Mouse (Mus musculus) forebrain, embryonic 11.5 days (tissue): ENCODE measurements around the gene Gm20403. TPM values are rescaled to one million over a fixed set of nuclear protein-coding genes. Genes with fewer than 3 reads are reported as not detected.

Experiments used
- ATAC-seq: fragments of 200-750 bp; cut with Nextera tagmentation; replicated peaks from 2 replicates; pipeline ENCODE4 v1.8.0; 2017; ENCODE audit warnings: moderate TSS enrichment; ENCODE audit not compliant: low FRiP score
- DNase-seq: peaks from one replicate; pipeline ENCODE4 v3.0.0-alpha.2; 2017; ENCODE audit warnings: low spot score
- H3K27ac ChIP-seq: fragments of 300-500 bp; sonication (generic); 2 replicates; pipeline ENCODE4 v1.5.1; 2014; ENCODE audit warnings: low read depth, low read length
- H3K27me3 ChIP-seq: fragments of 300-500 bp; sonication (generic); 2 replicates; pipeline ENCODE4 v1.6.1; 2014; ENCODE audit warnings: mild to moderate bottlenecking, low read length, mixed read lengths; ENCODE audit not compliant: control insufficient read depth, insufficient read depth
- H3K36me3 ChIP-seq: fragments of 300-500 bp; sonication (generic); 2 replicates; pipeline ENCODE4 v1.6.1; 2014; ENCODE audit warnings: mild to moderate bottlenecking, low read length, moderate library complexity, mixed read lengths; ENCODE audit not compliant: control insufficient read depth, insufficient read depth
- H3K4me1 ChIP-seq: fragments of 300-500 bp; sonication (generic); replicated peaks from 2 replicates; pipeline ENCODE4 v1.6.1; 2014; ENCODE audit warnings: low read length, mixed read lengths; ENCODE audit not compliant: control insufficient read depth, insufficient read depth
- H3K4me2 ChIP-seq: fragments of 300-500 bp; sonication (generic); 2 replicates; pipeline ENCODE4 v1.6.1; 2014; ENCODE audit warnings: low read depth, mild to moderate bottlenecking, low read length, moderate library complexity, mixed read lengths; ENCODE audit not compliant: severe bottlenecking
- H3K4me3 ChIP-seq: fragments of 300-500 bp; sonication (generic); 2 replicates; pipeline ENCODE4 v1.5.1; 2014; ENCODE audit warnings: low read depth, low read length
- H3K9ac ChIP-seq: fragments of 300-500 bp; sonication (generic); 2 replicates; pipeline ENCODE4 v1.6.1; 2014; ENCODE audit warnings: low read length
- H3K9me3 ChIP-seq: fragments of 300-500 bp; sonication (generic); 2 replicates; pipeline ENCODE4 v1.6.1; 2016; ENCODE audit warnings: low read length, mixed read lengths; ENCODE audit not compliant: control insufficient read depth
- WGBS: fragments of 180-500 bp; shearing (Covaris S2); extraction: QIAGEN DNeasy Blood & Tissue Kit; methylation state at CpG from one replicate; pipeline ENCODE4 v1.1.7; 2014; 5-methylcytosine and 5-hydroxymethylcytosine counted together
- polyA plus RNA-seq: library from polyadenylated mRNA; unstranded; fragments of >200 nt; fragmentation: Nextera tagmentation; extraction: Ambion mirVana; gene quantifications from 2 replicates; pipeline ENCODE4 v1.2.1, GENCODE M21; 2014

Gm20403 gene
- polyA plus RNA-seq, 1 experiment from 2014 or later, result not detected

DNA sequence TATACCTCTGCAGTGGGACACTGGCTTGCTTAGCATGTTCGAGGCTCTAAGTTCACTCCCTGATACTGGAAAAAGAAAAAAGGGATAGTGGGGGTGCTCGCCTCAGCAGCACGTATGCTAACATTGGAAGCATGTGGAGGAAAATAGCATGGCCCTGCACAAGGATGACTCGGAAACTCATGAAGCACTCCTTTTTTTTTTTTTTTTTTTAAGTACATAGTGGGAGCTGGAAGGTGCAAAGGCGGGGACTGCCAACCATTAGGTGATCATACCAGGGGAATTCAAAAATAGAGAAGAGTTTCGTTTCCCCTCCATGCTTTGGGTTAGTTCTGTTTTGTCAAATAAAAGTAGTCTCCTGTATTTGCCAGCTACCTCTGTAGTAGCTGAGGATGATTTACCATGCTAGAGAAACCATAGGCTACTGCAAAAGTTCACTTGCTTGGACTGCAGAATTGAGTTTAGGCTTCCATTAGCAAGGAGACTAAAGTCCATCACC lies 10.7 kb upstream of the Gm20403 start:
- WGBS, result 88% methylated on average over 6 of the region's 6 CpGs
- Histone ChIP-seq H3K4me1 (no peaks in the 10 kb centered on the region), H3K9me3 (no peaks in the 10 kb centered on the region), H3K36me3 (no peaks in the 10 kb centered on the region), H3K27me3 (no peaks in the 10 kb centered on the region), H3K4me2 (no peak overlapping the region), H3K27ac (no peak overlapping the region), H3K4me3 (no peak overlapping the region), H3K9ac (no peak overlapping the region)
- no peak for ATAC-seq
- DNase-seq, result no peak

DNA sequence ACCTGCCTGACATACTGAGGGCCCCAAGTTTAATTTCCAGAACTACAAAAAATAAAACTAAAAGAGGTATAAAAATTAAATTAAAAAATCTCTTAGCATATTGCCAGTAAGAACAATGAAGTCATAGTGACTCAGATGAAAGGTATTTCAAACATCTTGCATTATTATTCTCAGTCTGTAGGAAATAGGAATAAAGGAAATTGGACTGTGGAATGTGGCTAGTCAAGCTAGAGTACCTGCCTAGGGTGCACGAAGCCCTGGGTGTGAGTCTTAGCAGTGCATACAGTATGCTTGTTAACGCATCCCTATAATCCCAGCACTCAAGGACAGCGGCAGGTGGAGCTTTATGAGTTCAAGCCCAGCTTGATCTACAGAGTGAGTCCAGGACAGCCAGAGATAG lies 9.6 kb upstream of the Gm20403 start:
- no peaks in the 10 kb centered on the region for H3K36me3 ChIP-seq
- no peaks in the 10 kb centered on the region for H3K9me3 ChIP-seq
- no peaks in the 10 kb centered on the region for H3K4me1 ChIP-seq
- DNase-seq (no peak), ATAC-seq (no peak)
- no peaks in the 10 kb centered on the region for H3K27me3 ChIP-seq
- 71% methylated on average over 3 of the region's 3 CpGs for WGBS
- no peak overlapping the region for H3K9ac ChIP-seq
- no peak overlapping the region for H3K4me2 ChIP-seq
- H3K4me3 ChIP-seq, result no peak overlapping the region
- H3K27ac ChIP-seq, result no peak overlapping the region

DNA sequence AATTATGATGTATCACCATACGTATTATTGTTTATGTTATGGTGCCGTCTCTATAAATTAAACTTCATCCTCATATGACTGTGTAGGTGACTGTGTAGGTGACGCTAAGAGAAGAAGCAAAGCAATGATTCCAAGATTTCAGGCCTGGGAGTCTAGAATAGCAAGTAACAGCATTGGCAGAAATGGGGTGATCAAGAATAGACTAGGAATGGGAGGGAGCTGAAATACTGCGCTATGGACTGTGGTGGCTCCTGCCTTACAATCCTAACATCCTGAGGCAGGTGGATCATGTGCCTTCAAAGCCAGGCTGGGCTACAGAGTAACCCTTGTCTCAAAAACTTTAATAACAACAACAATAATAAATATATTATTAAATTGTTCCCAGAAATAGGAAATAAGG lies 8.1 kb upstream of the Gm20403 start:
- 94% methylated on average over 4 of the region's 4 CpGs for WGBS
- Histone ChIP-seq H3K4me2 (no peak overlapping the region), H3K9me3 (no peaks in the 10 kb centered on the region), H3K9ac (no peak overlapping the region), H3K27ac (no peak overlapping the region), H3K4me3 (no peak overlapping the region), H3K27me3 (no peaks in the 10 kb centered on the region), H3K36me3 (no peaks in the 10 kb centered on the region), H3K4me1 (no peaks in the 10 kb centered on the region)
- no peak for ATAC-seq
- DNase-seq, result no peak

DNA sequence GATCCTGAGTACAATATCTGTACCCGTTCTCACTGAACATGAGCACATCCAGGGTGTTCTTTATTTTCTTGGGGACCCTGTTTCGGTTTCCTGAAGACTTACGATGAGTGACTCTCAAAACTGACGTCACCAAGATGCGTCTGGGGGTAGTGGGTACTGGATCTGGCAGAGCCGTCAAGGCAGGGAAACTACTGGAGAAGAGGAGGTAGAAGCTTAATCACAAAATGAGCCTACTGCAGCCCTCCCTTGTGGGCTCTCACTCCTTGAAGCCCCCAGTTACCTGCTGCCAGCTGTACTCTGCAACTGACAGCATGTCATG lies 7.7 kb upstream of the Gm20403 start:
- Histone ChIP-seq H3K36me3 (no peaks in the 10 kb centered on the region), H3K4me2 (no peak overlapping the region), H3K4me1 (no peaks in the 10 kb centered on the region), H3K9ac (no peak overlapping the region), H3K4me3 (no peak overlapping the region), H3K27me3 (no peaks in the 10 kb centered on the region), H3K9me3 (no peaks in the 10 kb centered on the region), H3K27ac (no peak overlapping the region)
- no peak for DNase-seq
- 84% methylated on average over 6 of the region's 6 CpGs for WGBS
- no peak for ATAC-seq

DNA sequence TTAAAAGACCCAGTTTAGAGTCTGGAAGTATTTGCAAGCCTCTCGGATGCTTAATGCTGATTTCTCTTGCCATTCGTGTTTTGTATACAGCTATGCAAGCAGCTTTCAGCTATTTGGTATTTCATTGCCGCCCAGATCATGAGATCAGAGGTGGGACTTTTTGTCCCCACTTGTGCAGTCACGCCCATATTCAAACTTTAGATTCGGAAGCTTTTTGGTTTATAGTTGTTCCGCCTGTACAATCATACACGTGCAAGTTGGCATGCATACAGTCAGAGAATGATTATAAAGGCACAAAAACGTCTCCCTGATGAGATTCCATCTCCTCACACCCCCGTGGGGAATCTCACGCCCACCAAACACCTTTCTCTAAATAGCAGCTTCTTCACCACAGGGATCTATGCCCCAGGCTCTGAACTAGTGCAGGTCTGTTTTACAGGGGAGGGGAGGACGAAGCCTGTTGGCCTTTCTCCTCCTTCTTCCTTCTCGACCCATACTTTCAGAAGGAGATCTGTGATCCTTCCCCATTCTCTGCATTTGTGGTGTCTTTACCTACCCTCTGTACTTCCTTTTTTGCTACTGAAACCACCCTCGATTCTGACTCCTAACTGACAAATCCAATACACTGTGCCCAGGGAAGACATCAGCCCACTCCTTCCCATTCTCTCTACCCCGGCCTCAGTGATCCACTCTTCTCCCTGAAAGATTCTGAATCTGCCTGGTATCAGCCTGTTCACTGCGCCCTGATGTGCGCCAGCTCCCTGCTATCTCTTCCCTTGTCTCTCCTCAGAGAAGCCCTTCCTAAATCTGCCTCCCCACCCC lies 7.1 kb upstream of the Gm20403 start:
- H3K36me3 ChIP-seq, result no peaks in the 10 kb centered on the region
- H3K4me2 ChIP-seq, result no peak overlapping the region
- no peak for DNase-seq
- H3K9ac ChIP-seq, result no peak overlapping the region
- no peaks in the 10 kb centered on the region for H3K4me1 ChIP-seq
- no peak overlapping the region for H3K4me3 ChIP-seq
- H3K27ac ChIP-seq, result no peak overlapping the region
- no peaks in the 10 kb centered on the region for H3K27me3 ChIP-seq
- WGBS, result 77% methylated on average over 16 of the region's 16 CpGs
- no peaks in the 10 kb centered on the region for H3K9me3 ChIP-seq
- no peak for ATAC-seq

DNA sequence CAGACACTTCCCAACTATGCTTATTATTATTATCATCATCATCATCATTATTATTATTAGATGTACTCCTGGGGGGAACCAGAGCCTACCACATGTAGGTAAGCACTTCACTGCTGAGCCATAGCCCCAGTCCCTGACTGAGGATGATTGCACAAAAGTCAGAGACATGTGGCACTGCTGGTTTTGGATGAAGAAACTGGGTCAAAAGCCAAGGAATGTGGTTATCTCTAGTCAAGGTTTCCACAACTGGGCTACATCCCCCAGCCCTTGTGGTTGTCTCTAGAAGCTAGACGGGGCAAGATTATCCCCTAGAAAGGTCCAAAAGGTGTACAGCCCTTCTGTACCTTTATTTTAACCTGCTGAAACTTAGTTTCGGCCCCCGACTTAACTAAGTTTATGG lies 6.5 kb upstream of the Gm20403 start:
- no peak for DNase-seq
- H3K9me3 ChIP-seq, result no peaks in the 10 kb centered on the region
- WGBS, result 97% methylated on average over 3 of the region's 3 CpGs
- H3K4me2 ChIP-seq, result no peak overlapping the region
- no peak for ATAC-seq
- no peaks in the 10 kb centered on the region for H3K36me3 ChIP-seq
- no peak overlapping the region for H3K9ac ChIP-seq
- no peaks in the 10 kb centered on the region for H3K27me3 ChIP-seq
- no peaks in the 10 kb centered on the region for H3K4me1 ChIP-seq
- H3K27ac ChIP-seq, result no peak overlapping the region
- H3K4me3 ChIP-seq, result no peak overlapping the region

DNA sequence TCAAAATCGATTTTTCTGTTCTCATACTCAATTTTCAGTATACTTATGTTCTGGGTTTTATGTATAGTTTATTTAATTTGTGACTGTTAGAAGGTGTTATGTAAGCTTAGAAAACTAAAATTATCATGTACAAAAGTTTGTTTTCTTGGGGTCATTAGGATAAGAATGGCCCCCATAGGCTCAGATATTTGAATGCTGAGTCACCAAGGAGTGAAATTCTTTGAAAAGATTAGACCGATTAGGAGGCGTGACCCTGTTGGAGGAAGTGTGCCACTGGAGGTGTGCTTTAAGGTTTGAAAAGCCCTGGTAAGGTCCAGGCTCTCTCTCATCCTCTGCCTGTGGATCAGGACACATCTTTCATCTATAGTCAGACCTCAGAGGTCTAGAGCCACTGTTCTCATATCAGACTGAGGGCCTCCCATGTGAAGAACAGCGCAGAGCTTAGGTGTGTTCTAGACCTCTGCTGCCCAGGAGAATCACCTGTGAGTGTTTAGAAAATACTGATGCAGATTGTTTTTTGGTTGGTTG lies 2.1 kb upstream of the Gm20403 start:
- DNase-seq (no peak), ATAC-seq (no peak)
- H3K36me3 ChIP-seq, result no peaks in the 10 kb centered on the region
- 78% methylated on average over 4 of the region's 4 CpGs for WGBS
- no peaks in the 10 kb centered on the region for H3K4me1 ChIP-seq
- H3K9me3 ChIP-seq, result no peaks in the 10 kb centered on the region
- no peak overlapping the region for H3K9ac ChIP-seq
- H3K4me3 ChIP-seq, result no peak overlapping the region
- no peak overlapping the region for H3K4me2 ChIP-seq
- no peak overlapping the region for H3K27ac ChIP-seq
- H3K27me3 ChIP-seq, result no peaks in the 10 kb centered on the region

DNA sequence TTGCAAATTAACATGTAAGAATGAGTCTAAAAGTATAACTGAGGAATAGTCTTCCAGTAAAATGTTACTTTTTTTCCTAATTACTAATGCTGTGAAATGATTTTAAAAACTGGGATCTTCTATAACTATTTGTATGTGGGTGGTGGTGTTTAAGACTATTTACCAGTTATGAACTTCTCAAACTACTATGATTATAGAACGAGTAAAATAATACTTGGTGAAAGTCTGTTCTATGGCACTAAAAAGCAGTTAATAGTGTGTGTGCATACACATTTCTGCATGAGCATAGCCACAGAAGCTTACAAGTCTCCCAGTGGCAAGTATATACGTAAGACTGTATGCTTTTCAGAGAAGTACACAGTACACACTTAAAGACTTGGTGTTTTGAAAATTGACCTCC lies 827 bp upstream of the Gm20403 start:
- Histone ChIP-seq H3K27ac (no peak overlapping the region), H3K9ac (no peak overlapping the region), H3K9me3 (no peaks in the 10 kb centered on the region), H3K4me1 (no peaks in the 10 kb centered on the region), H3K27me3 (no peaks in the 10 kb centered on the region), H3K4me2 (no peak overlapping the region), H3K4me3 (no peak overlapping the region), H3K36me3 (no peaks in the 10 kb centered on the region; the same call in 1 of the 2 replicates)
- ATAC-seq (no peak), DNase-seq (no peak)
- WGBS, result 81% methylated on average over 2 of the region's 2 CpGs
